Mouse (Mus musculus) embryonic facial prominence, embryonic 13.5 days (tissue): ENCODE measurements at regions not wholly inside any gene's neighbourhood (a gene's known extent, or its start where the extent isn't known, plus 50 kb on each side); places are given as distances from the start of the nearest gene placed in this dataset.
"Not testable (repeated sequence)": the region's sequence is repeated elsewhere in the genome, so short reads cannot be mapped to it uniquely, and the experiment has no call there.

ENCODE experiments used
- ATAC-seq: fragments of 200-750 bp; cut with Nextera tagmentation; 2 replicates; pipeline ENCODE4 v1.8.0; 2017; ENCODE audit warnings: low read depth; ENCODE audit not compliant: insufficient number of reproducible peaks, insufficient read depth, low FRiP score, low TSS enrichment
- H3K27ac ChIP-seq: fragments of 300-500 bp; sonication (generic); 2 replicates; pipeline ENCODE4 v1.5.1; 2015; ENCODE audit warnings: moderate library complexity, mild to moderate bottlenecking, inconsistent platforms
- H3K27me3 ChIP-seq: fragments of 300-500 bp; sonication (generic); 2 replicates; pipeline ENCODE4 v1.6.1; 2015; ENCODE audit warnings: mild to moderate bottlenecking, inconsistent platforms
- H3K36me3 ChIP-seq: fragments of 300-500 bp; sonication (generic); 2 replicates; pipeline ENCODE4 v1.6.1; 2015; ENCODE audit warnings: mild to moderate bottlenecking, inconsistent platforms
- H3K4me1 ChIP-seq: fragments of 300-500 bp; sonication (generic); 2 replicates; pipeline ENCODE4 v1.6.1; 2015; ENCODE audit warnings: inconsistent platforms
- H3K4me2 ChIP-seq: fragments of 300-500 bp; sonication (generic); 2 replicates; pipeline ENCODE4 v1.6.1; 2015; ENCODE audit warnings: moderate library complexity, mild to moderate bottlenecking, inconsistent platforms
- H3K4me3 ChIP-seq: fragments of 300-500 bp; sonication (generic); 2 replicates; pipeline ENCODE4 v1.5.1; 2015; ENCODE audit warnings: mild to moderate bottlenecking, inconsistent platforms
- H3K9ac ChIP-seq: fragments of 300-500 bp; sonication (generic); 2 replicates; pipeline ENCODE4 v1.6.1; 2015; ENCODE audit warnings: mild to moderate bottlenecking, inconsistent platforms
- H3K9me3 ChIP-seq: fragments of 300-500 bp; sonication (generic); 2 replicates; pipeline ENCODE4 v1.6.1; 2016; ENCODE audit warnings: inconsistent platforms
- WGBS: fragments of 180-500 bp; shearing (Covaris S2); methylation state at CpG from one replicate; pipeline ENCODE4 v1.1.7; 2015; ENCODE audit warnings: mixed read lengths; 5-methylcytosine and 5-hydroxymethylcytosine counted together

DNA sequence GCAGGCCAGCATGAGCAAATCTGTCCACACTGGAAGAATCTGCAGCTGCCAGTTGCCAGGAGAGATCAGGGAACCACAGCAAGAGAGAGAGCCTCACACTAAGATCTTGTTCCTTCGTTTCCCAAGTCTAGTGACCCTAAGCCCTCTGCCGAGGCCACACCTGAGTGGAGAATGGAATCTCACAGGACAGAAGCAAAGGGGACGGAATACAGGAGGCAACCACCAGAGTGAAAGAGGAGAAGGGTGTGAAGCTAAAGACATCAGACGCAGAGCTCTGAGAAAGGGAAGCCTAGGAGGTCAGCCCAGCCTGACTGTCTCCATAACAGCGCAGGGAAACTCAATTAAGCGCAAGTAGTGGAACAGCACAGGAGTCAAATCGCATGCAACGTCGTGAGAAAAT is 75.0 kb downstream of the Suds3 start:
- Histone ChIP-seq H3K27ac (no peak overlapping the region), H3K4me1 (no peaks in the 10 kb centered on the region), H3K9me3 (no peaks in the 10 kb centered on the region), H3K36me3 (no peaks in the 10 kb centered on the region), H3K4me3 (no peak overlapping the region), H3K27me3 (no peaks in the 10 kb centered on the region), H3K9ac (no peak overlapping the region), H3K4me2 (no peak overlapping the region)
- ATAC-seq = no peak
- 72% methylated on average over 9 of the region's 9 CpGs for WGBS

DNA sequence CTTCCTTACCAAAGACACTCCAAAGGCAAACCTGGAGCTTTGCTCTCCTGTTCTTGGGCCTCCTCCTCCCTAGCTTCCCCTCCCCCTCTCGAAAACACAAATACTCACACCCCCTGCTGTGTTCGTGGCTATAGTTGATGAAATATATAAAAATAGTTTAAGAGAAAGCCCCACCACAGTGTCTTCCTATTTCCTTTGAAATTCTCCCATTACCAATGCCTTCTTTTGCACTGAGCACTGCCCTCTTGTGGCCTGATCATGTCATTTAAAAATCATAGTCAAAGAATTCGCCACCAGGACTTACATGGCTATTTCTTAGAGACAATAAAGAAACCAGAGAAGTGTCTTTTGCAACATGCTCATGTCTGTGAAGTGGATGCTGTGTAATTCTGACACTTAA is 78.7 kb downstream of the Suds3 start:
- no peak overlapping the region for H3K4me3 ChIP-seq
- H3K4me2 ChIP-seq = no peak overlapping the region
- no peaks in the 10 kb centered on the region for H3K27me3 ChIP-seq
- H3K36me3 ChIP-seq = no peaks in the 10 kb centered on the region
- H3K4me1 ChIP-seq = no peaks in the 10 kb centered on the region
- no peak for ATAC-seq
- H3K9ac ChIP-seq = no peak overlapping the region
- WGBS = 25% methylated on average over 3 of the region's 3 CpGs
- no peaks in the 10 kb centered on the region for H3K9me3 ChIP-seq
- H3K27ac ChIP-seq = no peak overlapping the region

DNA sequence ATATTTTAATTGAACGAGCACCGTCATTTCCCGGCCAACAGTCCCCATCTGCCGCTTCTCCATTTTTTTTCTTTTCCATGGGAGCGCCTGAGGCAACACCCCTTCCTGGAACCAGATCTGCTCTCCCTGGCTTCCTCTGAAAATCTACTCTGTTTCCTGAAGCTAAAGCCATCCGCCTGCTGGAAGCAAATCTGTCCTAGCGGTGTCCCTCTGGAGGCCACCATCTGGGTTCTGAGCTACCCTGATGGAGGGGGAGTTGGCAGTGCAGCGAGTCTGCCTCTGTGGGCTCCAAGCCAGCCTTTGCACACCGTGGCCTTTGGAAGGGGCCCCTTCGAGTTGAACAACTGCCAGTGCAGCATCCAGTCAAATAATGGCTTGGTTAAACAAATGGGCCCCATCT is 83.8 kb downstream of the Suds3 start:
- no peak for ATAC-seq
- 65% methylated on average over 10 of the region's 10 CpGs for WGBS

DNA sequence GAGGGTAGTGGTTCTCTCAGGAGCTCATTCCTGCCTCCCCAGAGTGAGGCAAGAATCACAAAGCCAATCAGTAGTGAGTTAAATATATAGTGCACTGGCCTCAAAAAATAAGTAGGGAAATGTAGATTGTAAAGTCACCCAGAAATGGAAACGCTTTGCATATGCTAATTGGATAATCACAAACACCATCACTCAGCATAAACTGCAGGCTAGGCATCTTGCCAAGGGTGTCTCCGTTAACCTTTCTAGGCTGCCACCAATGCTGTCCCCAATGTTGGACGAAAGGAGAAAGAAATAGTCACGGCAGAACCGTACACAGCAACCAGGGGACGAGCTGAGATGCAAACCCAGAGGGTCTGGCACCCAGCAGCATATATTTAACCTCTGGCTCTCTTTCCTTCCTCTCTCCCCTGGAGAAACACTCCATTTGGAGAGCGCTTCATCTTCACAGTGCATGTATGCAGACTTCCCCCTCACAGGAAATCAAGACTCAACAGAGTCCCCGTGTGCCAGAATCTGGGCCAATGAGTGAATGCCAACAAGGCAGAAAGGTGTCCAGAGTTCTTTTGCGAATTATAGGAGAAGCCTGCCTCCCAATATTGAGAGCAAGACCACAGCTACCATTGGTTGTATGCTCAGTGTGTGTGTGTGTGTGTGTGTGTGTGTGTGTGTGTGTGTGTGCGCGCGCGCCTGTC is 90.1 kb downstream of the Suds3 start:
- WGBS = 87% methylated on average over 13 of the region's 13 CpGs
- Histone ChIP-seq H3K27ac (no peak overlapping the region), H3K4me2 (no peak overlapping the region), H3K27me3 (no peaks in the 10 kb centered on the region), H3K4me1 (no peaks in the 10 kb centered on the region), H3K36me3 (no peaks in the 10 kb centered on the region), H3K4me3 (no peak overlapping the region), H3K9me3 (peaks cover 7% of the 10 kb centered on the region; the same call in 1 of the 2 replicates), H3K9ac (no peak overlapping the region)
- ATAC-seq = no peak

More for the DNA sequence above, 83.8 kb downstream of the Suds3 start:
- Histone ChIP-seq H3K27ac (no peak overlapping the region), H3K4me3 (no peak overlapping the region), H3K36me3 (no peaks in the 10 kb centered on the region), H3K27me3 (no peaks in the 10 kb centered on the region), H3K9ac (no peak overlapping the region), H3K9me3 (peaks cover 7% of the 10 kb centered on the region; the same call in 1 of the 2 replicates), H3K4me2 (no peak overlapping the region), H3K4me1 (no peaks in the 10 kb centered on the region)

DNA sequence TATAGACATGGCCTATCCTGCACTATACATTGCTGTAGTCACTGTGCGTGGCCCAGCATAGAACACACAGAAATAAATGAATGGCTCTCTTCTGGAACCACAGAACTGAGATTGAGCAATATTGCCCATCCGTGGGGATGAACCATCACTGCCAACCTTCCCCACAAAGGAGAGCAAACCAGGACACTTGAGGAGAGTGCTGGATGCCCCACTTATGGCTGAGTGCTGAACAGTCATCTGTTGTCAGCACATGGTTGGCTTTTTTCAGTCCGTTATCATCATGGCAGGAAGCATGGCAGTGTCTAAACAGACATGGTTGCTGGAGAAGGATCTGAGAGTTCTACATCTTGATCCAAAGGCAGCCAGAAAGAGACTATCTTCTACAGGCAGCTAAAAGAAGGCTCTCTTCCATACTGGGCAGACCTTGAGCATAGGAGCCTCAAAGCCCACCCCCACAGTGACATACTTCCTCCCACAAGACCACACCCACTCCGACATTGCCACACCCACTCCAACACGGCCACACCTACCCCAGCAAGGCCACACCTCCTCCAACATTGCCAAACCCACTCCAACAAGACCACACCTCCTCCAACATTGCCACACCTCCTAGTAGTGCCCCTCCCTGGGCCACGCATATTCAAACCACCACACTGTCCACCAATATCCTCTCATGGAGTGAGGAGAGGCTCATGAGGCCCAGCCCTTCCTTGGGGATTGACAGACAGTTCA is 97.3 kb downstream of the Suds3 start:
- no peaks in the 10 kb centered on the region for H3K4me1 ChIP-seq
- H3K9me3 ChIP-seq = no peaks in the 10 kb centered on the region
- H3K27ac ChIP-seq = no peak overlapping the region
- H3K4me2 ChIP-seq = no peak overlapping the region
- 78% methylated on average over 6 of the region's 6 CpGs for WGBS
- H3K27me3 ChIP-seq = no peaks in the 10 kb centered on the region
- ATAC-seq = 0 out of 2 replicates have a peak, but pooled peaks have one; percentile 43
- H3K36me3 ChIP-seq = no peaks in the 10 kb centered on the region
- no peak overlapping the region for H3K9ac ChIP-seq
- no peak overlapping the region for H3K4me3 ChIP-seq

DNA sequence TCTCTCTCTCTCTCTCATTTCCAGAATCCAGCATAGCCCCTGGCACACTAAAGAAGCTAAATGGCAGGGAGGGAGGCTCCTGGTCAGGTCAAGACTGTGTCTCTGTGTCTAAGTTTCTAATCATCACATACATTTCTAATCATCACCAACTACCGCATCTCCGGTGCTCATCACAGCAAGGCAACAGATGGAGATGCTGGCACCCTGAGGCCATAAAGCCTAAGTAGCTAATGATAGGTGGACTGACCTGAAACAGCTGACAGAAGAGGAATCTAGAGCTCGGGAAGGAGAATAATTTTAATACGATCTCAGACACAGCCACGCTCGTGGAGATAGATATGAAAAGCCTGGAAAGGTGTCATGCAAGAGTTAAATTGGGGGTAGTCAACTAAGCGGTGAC is 104.8 kb downstream of the Suds3 start:
- Histone ChIP-seq H3K9ac (no peak overlapping the region), H3K9me3 (no peaks in the 10 kb centered on the region), H3K4me2 (no peak overlapping the region), H3K36me3 (no peaks in the 10 kb centered on the region), H3K27me3 (no peaks in the 10 kb centered on the region), H3K4me3 (no peak overlapping the region), H3K4me1 (no peaks in the 10 kb centered on the region), H3K27ac (no peak overlapping the region)
- ATAC-seq = no peak
- 81% methylated on average over 7 of the region's 7 CpGs for WGBS

DNA sequence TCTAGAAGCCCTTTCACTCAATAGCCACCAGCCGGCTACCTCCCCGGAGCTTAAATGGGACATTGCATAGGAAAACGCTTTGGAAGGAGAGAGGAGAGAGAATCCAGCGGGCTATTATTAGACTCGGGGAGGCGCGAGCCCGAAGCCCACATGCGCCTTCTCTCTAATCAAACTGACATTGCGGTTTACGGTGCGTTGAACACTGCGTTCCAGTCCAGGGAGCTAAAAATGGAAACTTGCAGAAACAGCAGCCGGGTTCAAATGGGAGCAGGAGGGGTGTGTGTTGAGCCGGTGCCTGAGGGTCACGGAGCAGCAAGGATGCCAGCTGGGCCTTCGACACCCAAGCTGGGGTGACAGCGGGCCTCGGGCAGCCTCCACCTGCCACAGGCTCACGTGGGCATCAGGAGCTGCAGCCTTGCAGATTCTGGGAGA is 115.1 kb downstream of the Suds3 start:
- no peaks in the 10 kb centered on the region for H3K36me3 ChIP-seq
- no peak for ATAC-seq
- 73% methylated on average over 20 of the region's 20 CpGs for WGBS

DNA sequence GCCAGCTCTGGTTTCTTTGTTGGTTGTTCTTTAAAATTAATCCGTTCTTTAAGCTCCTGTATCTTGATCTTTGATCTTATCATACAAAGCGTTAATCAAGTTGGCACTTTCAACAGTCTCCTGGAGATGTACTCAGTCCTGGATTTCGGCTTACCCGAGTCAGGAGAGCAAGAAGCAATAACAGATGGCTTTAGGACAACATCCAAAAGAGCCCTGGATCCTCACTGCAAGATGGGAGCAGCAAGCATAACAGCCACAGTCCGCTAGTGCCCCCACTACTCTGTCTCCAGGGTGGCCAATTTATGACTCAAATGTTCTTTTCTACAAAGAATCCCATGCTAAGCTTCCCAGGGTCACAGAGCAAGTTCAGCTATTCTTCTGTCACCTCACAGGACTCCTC is 121.4 kb downstream of the Suds3 start:
- Histone ChIP-seq H3K36me3 (no peaks in the 10 kb centered on the region), H3K27ac (no peak overlapping the region), H3K4me1 (no peaks in the 10 kb centered on the region), H3K4me3 (no peak overlapping the region), H3K9ac (no peak overlapping the region), H3K4me2 (no peak overlapping the region), H3K9me3 (no peaks in the 10 kb centered on the region), H3K27me3 (no peaks in the 10 kb centered on the region)
- 77% methylated on average over 5 of the region's 5 CpGs for WGBS
- no peak for ATAC-seq

More for the DNA sequence above, 115.1 kb downstream of the Suds3 start:
- Histone ChIP-seq H3K4me2 (no peak overlapping the region), H3K9me3 (no peaks in the 10 kb centered on the region), H3K27ac (no peak overlapping the region), H3K4me1 (no peaks in the 10 kb centered on the region), H3K27me3 (no peaks in the 10 kb centered on the region), H3K9ac (no peak overlapping the region), H3K4me3 (no peak overlapping the region)

DNA sequence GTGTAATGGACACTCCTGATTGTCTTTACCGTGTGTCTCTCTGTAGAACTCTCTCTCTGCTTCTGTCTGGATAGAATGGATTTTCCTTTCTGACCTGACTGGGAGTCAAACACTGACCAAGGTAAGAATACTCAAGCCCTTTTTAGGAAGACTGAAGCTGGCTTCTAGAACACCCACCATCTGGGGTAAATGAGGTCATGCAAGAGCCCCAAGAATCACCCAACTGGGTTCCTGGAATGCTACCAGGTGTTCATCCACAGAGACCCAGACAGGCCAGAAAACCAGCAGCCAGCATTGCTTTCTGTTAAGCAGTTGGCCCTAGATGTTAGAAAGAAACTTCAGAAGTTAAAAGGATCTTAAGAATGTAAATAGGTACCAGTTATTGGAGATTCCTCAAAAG is 122.2 kb downstream of the Suds3 start:
- WGBS = 83% methylated on average over 1 of the region's 1 CpGs

DNA sequence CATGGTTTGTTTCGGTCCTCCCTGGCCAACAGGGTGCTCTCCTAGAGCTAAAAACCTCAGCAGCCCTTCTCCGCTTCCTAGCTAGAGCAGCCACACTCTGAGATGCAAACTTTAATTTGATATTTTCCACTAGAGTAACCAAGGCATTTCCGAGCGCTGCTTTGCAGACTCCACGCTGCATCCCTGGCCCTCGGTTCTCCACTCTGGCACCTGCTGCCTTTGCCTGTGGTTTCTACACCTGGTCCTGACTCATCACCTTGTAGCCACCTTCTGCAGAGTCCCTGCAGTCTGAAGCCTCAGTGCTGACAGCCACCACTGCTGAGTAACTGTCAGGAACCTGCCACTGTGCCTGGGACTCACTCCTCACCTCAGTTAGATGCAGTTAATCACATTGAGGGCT is 124.5 kb downstream of the Suds3 start:
- Histone ChIP-seq H3K27me3 (no peaks in the 10 kb centered on the region), H3K4me2 (no peak overlapping the region), H3K4me3 (no peak overlapping the region), H3K9me3 (no peaks in the 10 kb centered on the region), H3K9ac (no peak overlapping the region), H3K27ac (no peak overlapping the region), H3K36me3 (no peaks in the 10 kb centered on the region), H3K4me1 (no peaks in the 10 kb centered on the region)
- WGBS = 84% methylated on average over 6 of the region's 6 CpGs
- no peak for ATAC-seq

More for the DNA sequence above, 122.2 kb downstream of the Suds3 start:
- Histone ChIP-seq H3K4me3 (no peak overlapping the region), H3K36me3 (no peaks in the 10 kb centered on the region), H3K9me3 (no peaks in the 10 kb centered on the region), H3K27ac (no peak overlapping the region), H3K4me1 (no peaks in the 10 kb centered on the region), H3K9ac (no peak overlapping the region), H3K4me2 (no peak overlapping the region), H3K27me3 (no peaks in the 10 kb centered on the region)
- no peak for ATAC-seq

DNA sequence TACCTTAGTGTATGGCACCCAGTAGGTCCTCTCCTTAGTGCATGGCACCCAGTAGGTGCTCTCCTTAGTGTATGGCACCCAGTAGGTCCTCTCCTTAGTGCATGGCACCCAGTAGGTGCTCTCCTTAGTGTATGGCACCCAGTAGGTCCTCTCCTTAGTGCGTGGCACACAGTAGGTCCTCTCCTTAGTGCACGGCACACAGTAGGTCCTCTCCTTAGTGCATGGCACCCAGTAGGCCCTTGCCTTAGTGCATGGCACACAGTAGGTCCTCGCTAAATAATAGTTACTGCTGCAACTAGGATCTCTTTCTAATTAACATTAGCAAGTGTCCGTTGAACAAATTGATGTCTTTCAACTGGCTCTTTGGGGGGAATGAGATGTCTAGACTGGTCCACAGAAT is 144.4 kb downstream of the Suds3 start:
- H3K36me3 ChIP-seq, H3K4me1 ChIP-seq, H3K9me3 ChIP-seq, H3K9ac ChIP-seq, H3K4me2 ChIP-seq, H3K4me3 ChIP-seq, H3K27ac ChIP-seq, H3K27me3 ChIP-seq, ATAC-seq: not testable (repeated sequence)
- WGBS = 83% methylated on average over 4 of the region's 4 CpGs

DNA sequence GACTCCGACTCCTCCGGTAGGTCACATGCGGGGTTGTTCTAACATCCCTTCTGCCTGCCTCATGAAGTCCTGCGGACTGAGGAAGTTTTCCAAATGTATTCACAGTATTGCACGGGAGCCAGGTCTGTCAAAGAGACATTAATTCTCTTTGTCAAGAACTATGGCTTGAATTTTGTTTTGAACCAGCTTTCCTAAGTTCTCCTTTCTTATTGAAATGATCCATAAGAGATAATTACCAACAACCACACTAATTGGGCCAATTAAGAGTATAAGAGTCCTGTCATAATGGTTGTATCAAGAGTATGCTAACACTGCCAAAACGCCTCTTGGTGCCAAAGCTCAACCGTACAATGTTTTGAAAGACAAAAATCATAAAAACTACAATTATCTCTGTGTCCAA is 151.7 kb downstream of the Suds3 start:
- Histone ChIP-seq H3K36me3 (no peaks in the 10 kb centered on the region), H3K4me3 (no peak overlapping the region), H3K27me3 (no peaks in the 10 kb centered on the region), H3K9me3 (no peaks in the 10 kb centered on the region), H3K4me1 (no peaks in the 10 kb centered on the region), H3K9ac (no peak overlapping the region), H3K4me2 (no peak overlapping the region), H3K27ac (no peak overlapping the region)
- no peak for ATAC-seq
- 90% methylated on average over 7 of the region's 7 CpGs for WGBS
